8 mouse cellular contexts compared by ENCODE assay signal in genomic region chr11:120218176-120218856, GRCm38 (mm10). TPM values are rescaled to one million over a fixed set of nuclear protein-coding genes. Genes with fewer than 3 reads are reported as not detected.
DNase-seq lines count a peak whose midpoint lies in the region; ATAC-seq and TF ChIP-seq lines count a peak whose summit lies in the region.

No protein-coding gene starts in this region.

- peaks cover 85% of the 10 kb centered on the region for H3K4me1 ChIP-seq in hindbrain, embryonic 10.5 days (replicated peaks)
- peaks cover 56% of the 10 kb centered on the region for H3K4me1 ChIP-seq in hindbrain, embryonic 12.5 days
- peaks cover 14% of the 10 kb centered on the region for H3K4me1 ChIP-seq in lung, postnatal 0 days (ENCODE audit: insufficient read depth, low read depth, low read length)
- peaks cover 23% of the 10 kb centered on the region for H3K4me1 ChIP-seq in embryonic facial prominence, embryonic 14.5 days (ENCODE audit: control insufficient read depth, insufficient read depth, low read length)
- H3K4me1 ChIP-seq in liver, embryonic 12.5 days, result peaks cover 59% of the 10 kb centered on the region

- peaks cover 7% of the 10 kb centered on the region for H3K9me3 ChIP-seq in hindbrain, embryonic 10.5 days
- no peaks in the 10 kb centered on the region; the same call in 1 of the 2 replicates for H3K9me3 ChIP-seq in hindbrain, embryonic 12.5 days (replicated peaks)
- no peaks in the 10 kb centered on the region for H3K9me3 ChIP-seq in lung, postnatal 0 days (ENCODE audit: low read length)
- peaks cover 6% of the 10 kb centered on the region for H3K9me3 ChIP-seq in embryonic facial prominence, embryonic 14.5 days (ENCODE audit: control insufficient read depth, low read length)
- no peaks in the 10 kb centered on the region for H3K9me3 ChIP-seq in liver, embryonic 12.5 days (replicated peaks)

- H3K27me3 ChIP-seq in hindbrain, embryonic 10.5 days (ENCODE audit: insufficient read depth, poor library complexity, severe bottlenecking), result no peaks in the 10 kb centered on the region
- H3K27me3 ChIP-seq in hindbrain, embryonic 12.5 days, result no peaks in the 10 kb centered on the region
- H3K27me3 ChIP-seq in lung, postnatal 0 days (replicated peaks; ENCODE audit: insufficient read depth, low read length), result no peaks in the 10 kb centered on the region
- no peaks in the 10 kb centered on the region for H3K27me3 ChIP-seq in embryonic facial prominence, embryonic 14.5 days (replicated peaks; ENCODE audit: control insufficient read depth, insufficient read depth, low read length)
- peaks cover 43% of the 10 kb centered on the region for H3K27me3 ChIP-seq in liver, embryonic 12.5 days (replicated peaks)

- no peak overlapping the region for H3K4me2 ChIP-seq in hindbrain, embryonic 12.5 days (replicated peaks)
- H3K4me2 ChIP-seq in lung, postnatal 0 days (replicated peaks; ENCODE audit: low read depth, low read length), result 0 out of 2 replicates have a peak overlapping the region, but pooled peaks have one; percentile 1
- H3K4me2 ChIP-seq in embryonic facial prominence, embryonic 14.5 days (ENCODE audit: low read depth, low read length), result no peak overlapping the region
- H3K4me2 ChIP-seq in liver, embryonic 12.5 days, result peak overlapping the region; percentile 26

- no peak overlapping the region for H3K9ac ChIP-seq in hindbrain, embryonic 12.5 days
- no peak overlapping the region for H3K9ac ChIP-seq in lung, postnatal 0 days (replicated peaks; ENCODE audit: low read depth)
- H3K9ac ChIP-seq in embryonic facial prominence, embryonic 14.5 days (ENCODE audit: low read depth, low read length), result no peak overlapping the region
- H3K9ac ChIP-seq in liver, embryonic 12.5 days, result no peak overlapping the region

- no peak overlapping the region for H3K4me3 ChIP-seq in hindbrain, embryonic 10.5 days
- H3K4me3 ChIP-seq in hindbrain, embryonic 12.5 days, result no peak overlapping the region
- no peak overlapping the region for H3K4me3 ChIP-seq in lung, postnatal 0 days (ENCODE audit: low read depth, low read length)
- no peak overlapping the region for H3K4me3 ChIP-seq in embryonic facial prominence, embryonic 14.5 days (ENCODE audit: low read depth, low read length)
- 0 out of 2 replicates have a peak overlapping the region, but pooled peaks have one; percentile 1 for H3K4me3 ChIP-seq in liver, embryonic 12.5 days

- TF ChIP-seq EP300 in lung, postnatal 0 days (IDR thresholded peaks at IDR 0.05), result no peak

- no peak for TF ChIP-seq CTCF in lung, postnatal 0 days (IDR thresholded peaks at IDR 0.05)

- peaks cover 10% of the 10 kb centered on the region; the same call in 1 of the 2 replicates for H3K36me3 ChIP-seq in hindbrain, embryonic 10.5 days
- no peaks in the 10 kb centered on the region for H3K36me3 ChIP-seq in hindbrain, embryonic 12.5 days
- H3K36me3 ChIP-seq in lung, postnatal 0 days (ENCODE audit: insufficient read depth, low read length), result no peaks in the 10 kb centered on the region
- H3K36me3 ChIP-seq in embryonic facial prominence, embryonic 14.5 days (ENCODE audit: control insufficient read depth, insufficient read depth, low read length), result no peaks in the 10 kb centered on the region
- H3K36me3 ChIP-seq in liver, embryonic 12.5 days, result no peaks in the 10 kb centered on the region

- no peak for ATAC-seq in hindbrain, embryonic 12.5 days (ENCODE audit: low FRiP score)
- ATAC-seq in lung, postnatal 0 days, result no peak
- no peak for ATAC-seq in embryonic facial prominence, embryonic 14.5 days (ENCODE audit: low read depth)
- no peak for ATAC-seq in liver, embryonic 12.5 days
- ATAC-seq in frontal cortex, adult (ENCODE audit: low TSS enrichment), result no peak

- DNase-seq in hindbrain, embryonic 10.5 days (ENCODE audit: low spot score), result no peak
- no peak for DNase-seq in lung, postnatal 0 days (ENCODE audit: low spot score)
- no peak for DNase-seq in lung, postnatal 4 days
- no peak for DNase-seq in embryonic facial prominence, embryonic 14.5 days (ENCODE audit: low spot score)
- no peak for DNase-seq in cerebellum, adult 9-11 months

- WGBS in hindbrain, embryonic 10.5 days, result 93% methylated on average over 17 of the region's 17 CpGs
- 89% methylated on average over 17 of the region's 17 CpGs for WGBS in hindbrain, embryonic 12.5 days
- WGBS in lung, postnatal 0 days, result 77% methylated on average over 17 of the region's 17 CpGs
- 84% methylated on average over 15 of the region's 17 CpGs for WGBS in embryonic facial prominence, embryonic 14.5 days
- WGBS in liver, embryonic 12.5 days (ENCODE audit: insufficient replicate concordance), result 38% methylated on average over 17 of the region's 17 CpGs

- peak overlapping the region; percentile 100 for H3K27ac ChIP-seq in hindbrain, embryonic 10.5 days
- no peak overlapping the region; the same call in 1 of the 2 replicates for H3K27ac ChIP-seq in hindbrain, embryonic 12.5 days
- peak overlapping the region; percentile 82 for H3K27ac ChIP-seq in lung, postnatal 0 days (ENCODE audit: low read length)
- H3K27ac ChIP-seq in embryonic facial prominence, embryonic 14.5 days (replicated peaks; ENCODE audit: low read depth, low read length), result 0 out of 2 replicates have a peak overlapping the region, but pooled peaks have one; percentile 11
- peak overlapping the region; percentile 26; the same call in 1 of the 2 replicates for H3K27ac ChIP-seq in liver, embryonic 12.5 days

RNA-seq across cellular contexts. Expression of gene Bahcc1, which starts 14.4 kb away (rescaled TPM):
- 17.0 and 18.8 TPM in 2 replicates for polyA plus RNA-seq in hindbrain, embryonic 10.5 days (2016; fragmentation: Nextera tagmentation; extraction: Ambion mirVana)
- 21.9 and 23.8 TPM in 2 replicates for polyA plus RNA-seq in hindbrain, embryonic 12.5 days (2016; fragmentation: Nextera tagmentation; extraction: Ambion mirVana)
- 5.9 and 6.6 TPM in 2 replicates for polyA plus RNA-seq in lung, postnatal 0 days (2015; fragmentation: Nextera tagmentation; extraction: Ambion mirVana)
- polyA plus RNA-seq in embryonic facial prominence, embryonic 14.5 days (2014; fragmentation: Nextera tagmentation; extraction: Ambion mirVana), result 11.1 and 12.0 TPM in 2 replicates
- 3.0 and 3.5 TPM in 2 replicates for polyA plus RNA-seq in liver, embryonic 12.5 days (2016; fragmentation: Nextera tagmentation; extraction: Ambion mirVana)

Comparison
In these comparisons a context has a peak if more than half of its experiments do, and no peak if none do; other contexts are left out.
1. H3K4me2 ChIP-seq: peak in lung, postnatal 0 days (single experiment) and liver, embryonic 12.5 days (single experiment); none in hindbrain, embryonic 12.5 days (single experiment) and embryonic facial prominence, embryonic 14.5 days (single experiment).